29 mouse cellular contexts compared by ENCODE assay signal in the genomic region with DNA sequence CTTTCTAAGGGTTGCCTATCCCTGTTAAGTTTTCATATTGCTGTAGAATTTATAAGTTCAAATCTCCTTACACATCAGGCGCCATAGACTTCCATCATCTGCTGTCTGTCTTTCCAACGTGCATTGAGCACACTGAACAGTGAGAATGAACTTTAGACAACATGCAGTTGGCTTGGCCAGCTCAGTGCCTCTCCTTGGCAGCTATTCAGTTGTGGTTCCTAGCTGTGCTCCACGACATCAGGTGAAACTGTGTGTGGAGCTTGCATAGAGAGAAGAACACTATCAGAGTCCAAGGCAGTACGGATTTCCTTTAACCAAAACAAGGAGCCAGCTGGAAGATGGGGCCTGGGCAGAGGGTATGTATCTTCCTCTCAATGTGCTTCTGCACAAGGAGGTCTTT.
"Had no signal": no experiment of that assay in that cellular context is flagged by ENCODE, and none has a peak within 500 bp of the region (broad histone marks: within the 10 kb centered on the region; RNA-seq: fewer than 3 reads in every experiment).

No protein-coding gene starts in this region.

- DNase-seq: heart, postnatal 10 days; heart, postnatal 14 days; heart, postnatal 36 days; heart, postnatal 4 days; kidney, adult 11 months; kidney, adult 18-20 months; kidney, adult 8-10 months; kidney, postnatal 10 days; kidney, postnatal 4 days; layer of hippocampus, adult 9-11 months; layer of hippocampus, postnatal 36 days had no signal

- H3K27me3 ChIP-seq: heart, embryonic 12.5 days; heart, embryonic 15.5 days; hindbrain, embryonic 12.5 days; hindbrain, embryonic 13.5 days; hindbrain, embryonic 15.5 days; intestine, embryonic 15.5 days; kidney, embryonic 15.5 days had no signal

- H3K4me2 ChIP-seq: heart, embryonic 11.5 days; heart, embryonic 12.5 days; heart, embryonic 13.5 days; heart, embryonic 15.5 days; hindbrain, embryonic 12.5 days; hindbrain, embryonic 13.5 days; hindbrain, embryonic 14.5 days; hindbrain, embryonic 15.5 days; intestine, embryonic 15.5 days; kidney, embryonic 15.5 days had no signal

- H3K27ac ChIP-seq: heart, embryonic 10.5 days; heart, embryonic 13.5 days; heart, embryonic 15.5 days; hindbrain, embryonic 12.5 days; hindbrain, embryonic 13.5 days; hindbrain, embryonic 14.5 days; hindbrain, embryonic 15.5 days; intestine, embryonic 15.5 days; kidney, embryonic 15.5 days; kidney, postnatal 0 days; layer of hippocampus, adult 2 months; left cerebral cortex, adult 2 months had no signal

- H3K9ac ChIP-seq: heart, embryonic 12.5 days; heart, embryonic 13.5 days; heart, embryonic 15.5 days; hindbrain, embryonic 12.5 days; hindbrain, embryonic 13.5 days; hindbrain, embryonic 14.5 days; hindbrain, embryonic 15.5 days; intestine, embryonic 15.5 days; kidney, embryonic 15.5 days had no signal

- H3K36me3 ChIP-seq: heart, embryonic 10.5 days; heart, embryonic 12.5 days; heart, embryonic 13.5 days; heart, embryonic 15.5 days; hindbrain, embryonic 12.5 days; hindbrain, embryonic 13.5 days; hindbrain, embryonic 15.5 days; intestine, embryonic 15.5 days; kidney, embryonic 15.5 days had no signal

- H3K9me3 ChIP-seq: heart, embryonic 10.5 days; heart, embryonic 12.5 days; heart, embryonic 13.5 days; heart, embryonic 15.5 days; hindbrain, embryonic 12.5 days; hindbrain, embryonic 13.5 days; hindbrain, embryonic 15.5 days; intestine, embryonic 15.5 days; kidney, embryonic 15.5 days had no signal

- ATAC-seq: hindbrain, postnatal 0 days; inflammation-experienced regulatory T-cells, adult 6 months; intestine, embryonic 15.5 days; intestine, embryonic 16.5 days; intestine, postnatal 0 days had no signal

- H3K4me3 ChIP-seq: heart, embryonic 10.5 days; heart, embryonic 12.5 days; heart, embryonic 13.5 days; heart, embryonic 15.5 days; hindbrain, embryonic 12.5 days; hindbrain, embryonic 13.5 days; hindbrain, embryonic 15.5 days; intestine, embryonic 15.5 days; kidney, embryonic 15.5 days; layer of hippocampus, adult 2 months; left cerebral cortex, adult 2 months had no signal

- H3K4me1 ChIP-seq: heart, embryonic 12.5 days; intestine, embryonic 15.5 days; kidney, embryonic 15.5 days had no signal
